Mouse (Mus musculus): ENCODE data around the gene Psmb6.
"Not testable (repeated sequence)": the region's sequence is repeated elsewhere in the genome, so short reads cannot be mapped to it uniquely, and the experiment has no call there.

Psmb6 gene

DNA sequence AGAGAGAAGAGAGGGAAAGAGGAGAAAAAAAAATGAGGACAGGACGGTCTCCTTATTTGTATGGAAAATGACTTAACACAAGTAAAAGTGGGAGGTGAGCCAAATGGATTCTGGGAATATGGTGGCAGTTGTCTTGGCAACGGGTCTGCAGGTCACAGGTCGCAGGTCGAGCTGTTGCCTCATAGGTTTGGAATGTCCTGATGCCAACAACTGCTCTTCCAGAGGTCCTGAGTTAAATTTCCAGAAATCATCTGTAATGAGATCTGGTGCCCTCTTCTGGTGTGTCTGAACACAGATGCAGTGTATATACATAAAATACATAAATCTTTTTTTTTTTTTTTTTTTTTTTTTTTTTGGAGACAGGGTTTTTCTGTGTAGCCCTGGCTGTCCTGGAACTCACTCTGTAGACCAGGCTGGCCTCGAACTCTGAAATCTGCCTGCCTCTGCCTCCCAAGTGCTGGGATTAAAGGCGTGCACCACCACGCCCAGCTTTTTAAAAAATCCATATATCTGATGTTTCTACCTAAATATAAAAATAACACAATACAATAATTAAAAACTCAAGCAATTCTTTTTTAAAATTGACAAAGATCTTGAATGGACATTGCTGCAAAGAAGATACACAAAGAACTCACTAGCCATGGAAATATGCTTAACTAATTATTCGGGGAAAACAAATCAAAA lies 1.7 kb upstream of the Psmb6 start:
- DNase-seq (ENCODE audit: low spot score), result peak; percentile 47

DNA sequence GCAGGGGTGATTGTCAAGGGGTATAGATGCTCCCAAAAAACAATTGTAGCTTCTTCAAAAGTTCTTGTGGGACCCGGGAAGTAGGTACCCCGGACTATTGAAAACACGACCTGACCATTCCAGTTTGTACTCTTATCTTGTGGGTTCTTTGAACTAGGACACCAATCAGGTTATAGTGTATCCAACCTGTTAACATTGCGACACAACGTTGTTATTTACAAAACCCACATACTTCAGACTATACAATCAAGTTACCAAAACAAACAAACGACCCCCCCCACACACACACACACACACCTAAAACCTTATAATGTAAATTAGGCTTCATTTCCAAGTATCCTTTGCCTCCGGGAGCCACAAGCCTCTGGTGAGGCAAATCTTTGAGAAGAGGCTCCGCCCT lies 385 bp upstream of the Psmb6 start:
- DNase-seq (ENCODE audit: low spot score), result no peak

DNA sequence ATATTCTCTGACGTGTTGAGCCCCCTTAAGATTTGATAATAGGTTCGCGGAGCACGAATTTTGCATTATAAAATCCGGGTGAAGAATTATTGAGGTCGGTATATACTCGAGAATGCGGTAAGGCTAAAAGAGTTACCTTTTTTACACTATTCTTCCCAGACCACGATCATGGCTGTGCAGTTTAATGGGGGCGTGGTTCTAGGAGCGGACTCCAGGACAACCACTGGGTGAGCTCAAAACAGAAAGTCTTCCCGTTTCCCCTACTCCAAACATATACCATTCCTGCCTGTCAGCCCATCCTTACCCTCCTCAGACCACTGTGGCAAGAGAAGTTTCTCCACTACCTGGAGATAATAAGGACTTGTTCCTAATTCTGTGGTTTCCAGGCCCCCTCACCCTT lies 559 bp downstream of the Psmb6 start:
- DNase-seq (ENCODE audit: low spot score), result peak; percentile 42

DNA sequence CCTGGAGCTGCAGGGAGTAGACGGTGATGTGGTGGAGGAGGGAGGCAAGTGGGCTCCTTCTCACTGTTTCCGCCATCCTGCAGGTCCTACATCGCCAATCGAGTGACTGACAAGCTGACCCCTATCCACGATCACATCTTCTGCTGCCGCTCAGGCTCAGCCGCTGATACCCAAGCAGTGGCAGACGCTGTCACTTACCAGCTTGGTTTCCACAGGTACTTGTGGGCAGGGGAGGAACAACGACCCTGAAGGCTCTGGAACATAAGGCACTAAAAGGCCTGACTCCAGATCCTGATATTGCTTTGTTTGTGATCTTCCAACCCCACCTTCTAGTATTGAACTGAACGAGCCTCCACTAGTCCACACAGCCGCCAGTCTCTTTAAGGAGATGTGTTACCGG lies 1.0 kb downstream of the Psmb6 start:
- no peak for DNase-seq (ENCODE audit: low spot score)

DNA sequence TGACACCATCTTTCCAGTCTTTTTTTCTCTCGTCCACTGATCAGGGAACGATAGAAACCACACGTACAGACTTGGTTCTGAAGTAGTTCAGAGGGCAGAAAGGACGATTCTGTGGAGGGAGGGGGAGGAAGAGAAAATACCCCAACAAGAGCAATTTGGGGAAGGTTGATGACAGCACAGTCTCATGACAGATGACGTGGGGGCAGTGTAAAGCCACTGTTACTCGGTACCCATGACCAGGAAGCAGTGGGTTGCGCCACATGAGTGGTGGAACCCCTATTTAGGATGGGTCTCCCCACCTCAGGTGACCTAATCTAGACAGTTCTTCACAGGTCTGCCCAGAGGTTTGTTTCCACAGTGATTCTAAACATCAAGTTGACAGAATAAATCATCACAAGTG lies 3.4 kb downstream of the Psmb6 start:
- DNase-seq (ENCODE audit: low spot score), result no peak

DNA sequence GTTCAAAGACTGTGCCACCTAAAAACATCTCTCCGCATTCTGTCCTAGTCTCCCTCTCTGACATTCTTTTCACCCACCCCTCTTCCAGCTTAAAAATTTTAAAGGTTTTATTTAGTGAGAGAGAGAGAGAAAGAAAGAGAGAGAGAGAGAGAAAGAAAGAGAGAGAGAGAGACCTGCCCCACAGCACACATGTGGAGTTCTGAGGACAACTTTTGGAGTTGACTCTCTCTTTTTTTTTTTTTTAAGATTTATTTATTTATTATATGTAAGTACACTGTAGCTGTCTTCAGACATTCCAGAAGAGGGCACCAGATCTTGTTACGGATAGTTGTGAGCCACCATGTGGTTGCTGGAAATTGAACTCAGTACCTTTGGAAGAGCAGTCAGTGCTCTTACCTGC lies 5.9 kb downstream of the Psmb6 start:
- not testable (repeated sequence) for DNase-seq (ENCODE audit: low spot score)

DNA sequence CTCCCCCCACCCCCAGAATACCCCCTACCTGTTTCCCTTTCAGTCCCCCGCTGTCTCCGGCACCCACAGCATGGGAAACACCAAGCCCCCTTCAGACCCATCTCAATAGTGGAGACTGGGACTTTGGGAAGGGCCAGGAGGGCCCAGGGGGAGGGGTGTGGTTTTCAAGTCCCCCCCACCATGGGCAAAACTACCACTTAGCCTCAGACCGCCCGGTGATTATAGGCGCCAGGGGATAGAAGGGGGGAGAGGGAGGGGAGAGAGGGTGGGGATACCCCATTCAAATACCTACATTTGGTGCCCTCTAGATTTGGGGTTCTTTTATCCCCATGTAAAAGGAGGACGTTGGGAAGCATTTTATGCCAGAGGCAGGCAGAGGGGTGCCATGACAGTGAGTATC lies 7.7 kb downstream of the Psmb6 start, which contains the start of gene Gm40193:
TSS of gene Gm40193 (minus strand) at position 101 of the 400 bp plus-strand sequence.
- DNase-seq (ENCODE audit: low spot score), result no peak

DNA sequence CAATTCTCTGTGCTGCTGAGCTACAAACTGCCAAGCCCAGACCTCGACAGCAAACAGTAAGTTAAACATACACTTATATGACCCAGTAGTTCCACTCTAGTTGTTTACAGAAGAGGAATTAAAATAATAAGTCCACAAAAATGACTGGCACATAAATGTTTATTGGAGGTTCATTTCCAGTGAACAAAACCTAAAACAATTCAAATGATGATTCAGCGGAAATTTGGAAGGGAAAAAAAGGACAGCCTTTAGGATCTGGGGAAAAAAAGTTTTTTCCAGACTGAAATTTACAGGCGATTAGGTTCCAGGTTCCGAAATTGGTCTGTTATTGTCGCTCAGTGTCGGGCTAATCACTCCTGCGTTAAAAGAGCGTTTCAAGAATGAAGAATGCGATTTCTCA lies 14.3 kb downstream of the Psmb6 start:
- no peak for DNase-seq (ENCODE audit: low spot score)

DNA sequence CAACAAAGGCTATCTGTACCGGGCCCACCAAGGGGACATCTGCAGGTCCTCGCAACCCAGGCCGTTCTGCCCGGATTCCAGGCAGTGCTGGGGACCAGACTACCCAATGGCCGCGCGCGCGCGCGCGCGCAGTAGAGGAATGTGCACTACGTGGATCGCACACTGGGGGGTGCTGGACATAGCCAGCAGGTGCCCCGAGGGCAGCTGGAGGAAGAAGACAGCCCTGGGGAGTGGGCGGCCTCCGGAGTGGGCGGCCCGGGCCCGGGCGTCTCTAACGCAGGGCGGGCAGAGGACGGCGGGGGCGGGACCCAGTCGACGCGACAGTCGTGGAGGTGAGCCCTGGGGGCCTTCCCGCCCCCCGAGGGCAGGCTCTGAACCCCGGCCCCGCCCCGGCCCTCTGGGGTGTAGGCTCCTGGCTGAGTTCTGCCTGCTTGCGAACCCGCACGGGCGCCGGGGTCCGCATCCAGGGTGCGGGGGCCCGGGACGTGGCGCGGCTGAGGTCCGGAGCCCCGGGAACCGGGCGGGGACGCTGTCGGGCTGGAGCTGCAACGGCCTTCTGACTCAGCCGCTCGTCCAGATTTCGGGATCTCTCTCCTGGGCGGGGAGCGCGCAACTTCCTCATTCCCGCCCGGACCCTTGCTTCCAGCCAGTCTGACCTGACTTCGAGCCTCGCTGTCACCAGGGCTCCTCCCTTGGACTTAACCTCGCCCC lies 14.9 kb downstream of the Psmb6 start, which contains the start of gene Pld2:
TSS of gene Pld2 (plus strand) at position 188 of the 711 bp plus-strand sequence.
- DNase-seq (ENCODE audit: low spot score), result peak; percentile 91

DNA sequence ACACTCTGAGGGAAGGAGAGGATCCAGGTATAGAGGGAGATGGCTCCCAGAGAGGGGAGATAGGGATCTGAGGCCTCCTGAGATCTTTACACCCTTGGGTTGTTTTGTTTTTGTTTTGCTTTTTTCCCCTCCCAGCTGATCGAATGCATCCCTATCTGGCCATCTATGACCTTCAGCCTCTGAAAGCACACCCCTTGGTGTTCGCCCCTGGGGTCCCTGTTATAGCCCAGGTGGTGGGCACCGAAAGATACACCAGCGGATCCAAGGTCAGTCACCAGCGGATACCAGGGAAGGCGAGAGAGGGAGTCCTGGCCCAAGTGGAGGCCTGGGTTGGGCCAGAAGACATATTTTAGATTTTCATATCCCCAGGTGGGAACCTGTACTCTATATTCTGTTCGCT lies 15.8 kb downstream of the Psmb6 start:
- no peak for DNase-seq (ENCODE audit: low spot score)

DNA sequence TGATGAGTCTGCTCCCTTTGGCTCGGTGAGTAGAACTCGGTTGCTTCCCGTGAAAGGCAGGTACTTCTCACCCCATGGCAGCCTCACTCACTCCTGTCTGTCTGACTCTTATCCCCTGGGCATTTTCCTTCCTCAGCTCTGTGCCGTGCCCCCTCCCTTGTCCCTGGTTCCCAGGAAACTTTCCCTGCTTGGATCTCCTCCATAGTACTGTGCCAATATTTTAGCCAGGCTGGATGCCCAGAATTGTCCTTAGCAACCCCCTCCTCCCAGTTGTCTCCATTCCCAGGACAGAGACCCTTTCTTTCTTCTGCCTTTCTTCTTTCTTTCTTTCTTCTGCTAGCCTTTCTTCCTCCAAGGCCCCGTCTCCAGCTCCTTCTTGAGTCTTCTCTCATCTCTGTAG lies 16.2 kb downstream of the Psmb6 start:
- DNase-seq (ENCODE audit: low spot score), result no peak

DNA sequence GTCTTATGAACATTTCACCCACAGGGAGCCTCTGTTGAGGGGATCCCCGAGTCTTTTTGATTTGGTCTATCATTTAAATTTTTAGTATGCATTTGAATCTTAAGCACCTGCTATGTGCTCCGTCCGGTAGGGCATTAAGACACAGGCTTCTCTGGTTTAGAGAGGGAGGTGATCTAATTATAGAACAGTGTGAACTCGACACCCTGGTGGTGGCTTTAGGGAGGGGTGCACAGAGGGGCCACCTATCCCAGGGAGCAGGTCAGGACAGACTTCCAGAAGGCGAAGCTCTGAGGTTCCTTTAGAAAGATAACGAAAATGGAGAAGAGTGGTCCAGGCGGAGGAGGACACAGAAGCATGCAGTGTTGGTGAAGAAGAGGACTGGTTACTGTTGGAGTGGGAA lies 19.3 kb downstream of the Psmb6 start:
- no peak for DNase-seq (ENCODE audit: low spot score)

DNA sequence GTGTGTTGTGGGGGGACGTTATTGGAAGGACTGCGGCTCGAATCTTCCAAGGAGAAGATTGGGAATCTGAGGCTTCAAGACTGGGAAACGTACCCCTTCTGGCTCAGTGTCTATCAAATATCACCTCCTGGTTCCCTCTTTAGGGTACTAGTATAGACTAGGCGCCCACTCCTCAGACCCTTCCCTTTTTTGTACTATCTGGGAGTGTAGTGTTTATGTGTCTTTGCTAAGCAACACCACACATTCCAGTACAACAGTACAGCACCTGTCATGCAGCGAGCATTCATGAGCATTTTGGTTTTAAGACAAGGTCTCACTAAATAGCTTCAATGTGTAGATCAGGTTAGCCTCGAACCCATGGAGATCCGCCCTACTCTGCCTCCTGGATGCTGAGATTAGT lies 26.4 kb downstream of the Psmb6 start:
- DNase-seq (ENCODE audit: low spot score), result no peak

DNA sequence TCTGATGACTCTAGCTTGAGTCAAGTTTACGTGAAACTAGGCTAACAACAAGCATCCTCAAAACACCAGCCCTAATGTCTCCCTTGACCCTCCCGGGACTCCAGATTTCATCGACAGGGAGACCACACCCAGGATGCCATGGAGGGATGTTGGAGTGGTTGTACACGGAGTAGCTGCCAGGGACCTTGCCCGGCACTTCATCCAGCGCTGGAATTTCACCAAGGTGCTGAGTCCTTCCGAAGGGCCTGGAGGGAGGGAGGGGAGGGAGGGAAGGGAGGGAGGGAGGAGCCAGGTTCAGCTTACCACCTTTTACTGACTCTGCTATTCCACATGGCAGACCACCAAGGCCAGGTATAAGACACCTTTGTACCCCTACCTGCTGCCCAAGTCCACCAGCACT lies 28.8 kb downstream of the Psmb6 start:
- DNase-seq (ENCODE audit: low spot score), result no peak

DNA sequence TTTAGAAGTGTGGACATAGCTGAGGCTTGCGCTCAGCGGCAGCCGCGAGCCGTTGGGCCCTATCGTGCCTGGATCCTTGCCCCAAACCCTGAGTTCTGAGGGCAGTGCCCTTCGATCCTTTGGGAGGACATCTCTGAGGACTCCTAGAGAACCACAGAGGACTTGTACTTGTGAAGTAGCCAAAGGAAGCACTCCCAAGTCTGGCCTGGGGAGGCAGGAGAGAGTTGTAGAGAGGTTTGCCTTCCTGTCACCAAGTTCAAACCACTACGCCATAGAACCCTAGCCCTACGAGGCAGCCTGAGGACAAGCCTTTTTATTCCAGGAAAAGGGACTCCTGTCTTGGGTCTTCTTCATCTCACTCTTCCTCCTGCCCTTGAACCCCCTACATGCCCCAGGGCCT lies 32.4 kb downstream of the Psmb6 start:
- DNase-seq (ENCODE audit: low spot score), result no peak

DNA sequence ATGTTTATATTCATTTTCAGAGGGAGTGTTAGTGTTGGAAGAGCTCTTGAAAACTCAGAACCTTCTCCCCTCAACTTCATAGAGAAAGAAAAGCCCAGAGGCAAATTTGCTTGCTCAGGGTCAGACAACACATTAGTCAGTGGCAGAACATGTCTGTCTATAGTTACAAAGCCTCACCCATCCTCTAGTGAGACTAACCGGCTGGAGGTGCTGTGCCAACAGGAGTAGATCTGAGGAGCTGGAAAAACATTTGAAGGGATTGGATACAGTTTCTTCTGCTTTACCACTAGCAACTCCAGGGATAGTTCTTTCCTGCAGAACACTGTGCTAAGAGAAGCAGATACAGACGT lies 36.7 kb downstream of the Psmb6 start:
- no peak for DNase-seq (ENCODE audit: low spot score)

DNA sequence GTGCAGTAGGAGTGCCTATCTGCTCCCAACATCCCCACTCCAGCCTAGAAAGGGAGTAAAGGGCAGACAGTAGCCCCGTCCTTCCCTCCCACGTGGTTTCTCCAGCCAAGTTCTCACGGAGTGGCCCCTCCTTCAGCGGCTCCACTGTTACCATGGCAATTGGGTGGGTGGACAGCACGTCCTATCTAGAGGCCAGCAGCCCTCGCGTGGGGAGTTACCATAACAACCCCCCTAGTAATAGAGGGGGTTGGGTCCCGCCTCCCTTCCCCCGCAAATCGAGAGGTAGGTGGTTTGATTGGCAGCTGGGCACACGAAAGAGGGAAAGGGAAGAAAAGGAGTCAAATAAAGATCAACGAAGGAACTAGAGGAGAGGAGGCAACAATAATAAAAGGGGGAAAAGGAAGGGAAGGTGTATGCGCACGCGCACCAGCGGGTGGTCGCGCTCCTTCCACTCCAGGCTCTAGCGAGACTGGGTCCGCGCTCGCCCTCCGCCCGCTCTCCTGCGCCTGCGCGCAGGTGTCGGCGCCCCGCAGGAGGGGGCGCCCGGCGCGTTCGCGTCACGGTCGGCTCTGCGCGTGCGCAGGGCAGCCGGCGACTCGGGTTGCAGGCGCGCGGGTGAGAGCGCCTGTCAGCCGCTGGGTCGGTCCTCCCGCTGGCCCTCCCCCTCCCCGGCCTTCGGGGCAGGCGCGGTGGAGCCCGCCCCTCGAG lies 37.3 kb downstream of the Psmb6 start, which contains the start of gene Mink1:
TSS of gene Mink1 (plus strand) at position 595 of the 708 bp plus-strand sequence.
- peak; percentile 93 for DNase-seq (ENCODE audit: low spot score)

DNA sequence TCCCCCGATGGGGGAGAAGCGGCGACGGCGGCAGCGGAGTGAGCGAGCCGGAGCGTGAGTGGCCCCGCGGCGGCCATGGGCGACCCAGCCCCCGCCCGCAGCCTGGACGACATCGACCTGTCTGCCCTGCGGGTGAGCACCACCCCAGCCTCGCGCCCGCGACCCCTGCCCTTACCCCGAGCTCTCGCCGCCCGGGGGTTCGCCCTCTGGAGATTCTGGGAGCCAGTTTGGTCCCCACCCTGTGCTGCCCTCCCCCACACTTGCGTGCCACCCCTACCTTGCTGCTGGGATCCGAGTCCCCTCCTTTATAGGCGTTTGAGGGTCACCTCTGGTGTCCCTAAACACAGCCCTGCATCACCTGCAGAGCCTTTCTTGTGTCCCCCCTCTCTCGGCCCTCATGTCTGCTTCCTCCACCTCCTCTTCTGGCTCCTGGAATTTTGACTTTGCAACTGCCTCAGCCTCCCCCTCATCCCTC lies 37.9 kb downstream of the Psmb6 start:
- DNase-seq (ENCODE audit: low spot score), result no peak

DNA sequence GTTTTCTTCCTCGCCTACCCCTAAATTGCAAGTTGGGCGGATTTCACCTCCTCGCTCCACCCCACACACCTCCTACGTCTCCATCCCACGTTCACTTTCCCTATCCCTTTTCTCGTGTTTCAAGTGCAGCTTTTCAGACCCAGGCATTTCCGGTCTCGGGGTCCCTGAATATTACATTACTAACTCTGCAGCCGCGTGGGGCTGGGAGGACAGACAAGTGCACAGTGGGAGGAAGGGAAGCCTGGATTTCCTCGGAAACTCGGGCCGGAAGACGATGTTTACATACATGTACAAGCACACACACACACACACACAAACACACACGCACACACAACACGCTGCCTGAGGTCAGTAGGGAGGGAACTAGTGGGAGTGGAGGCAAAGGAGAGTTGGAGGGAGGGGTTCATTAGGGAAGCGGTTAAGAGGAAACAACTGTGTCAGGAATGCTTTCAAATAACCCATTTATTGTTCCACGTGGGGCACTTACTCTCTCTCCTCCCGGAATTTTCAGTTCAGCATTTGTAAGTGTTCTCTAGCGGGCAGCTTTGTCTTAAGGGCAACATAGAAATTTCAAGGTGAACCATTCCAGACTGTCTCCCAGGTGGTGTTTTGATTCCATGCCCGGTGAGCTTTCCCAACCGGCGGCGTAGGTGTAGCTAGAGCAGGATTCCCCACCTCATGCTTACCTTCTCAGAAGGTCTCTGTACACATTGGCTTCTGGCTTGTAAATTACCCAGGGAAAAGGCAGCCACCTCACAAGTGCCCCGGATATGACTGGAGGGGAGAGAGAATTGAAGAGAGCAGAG lies 38.5 kb downstream of the Psmb6 start:
- peak; percentile 67 for DNase-seq (ENCODE audit: low spot score)

DNA sequence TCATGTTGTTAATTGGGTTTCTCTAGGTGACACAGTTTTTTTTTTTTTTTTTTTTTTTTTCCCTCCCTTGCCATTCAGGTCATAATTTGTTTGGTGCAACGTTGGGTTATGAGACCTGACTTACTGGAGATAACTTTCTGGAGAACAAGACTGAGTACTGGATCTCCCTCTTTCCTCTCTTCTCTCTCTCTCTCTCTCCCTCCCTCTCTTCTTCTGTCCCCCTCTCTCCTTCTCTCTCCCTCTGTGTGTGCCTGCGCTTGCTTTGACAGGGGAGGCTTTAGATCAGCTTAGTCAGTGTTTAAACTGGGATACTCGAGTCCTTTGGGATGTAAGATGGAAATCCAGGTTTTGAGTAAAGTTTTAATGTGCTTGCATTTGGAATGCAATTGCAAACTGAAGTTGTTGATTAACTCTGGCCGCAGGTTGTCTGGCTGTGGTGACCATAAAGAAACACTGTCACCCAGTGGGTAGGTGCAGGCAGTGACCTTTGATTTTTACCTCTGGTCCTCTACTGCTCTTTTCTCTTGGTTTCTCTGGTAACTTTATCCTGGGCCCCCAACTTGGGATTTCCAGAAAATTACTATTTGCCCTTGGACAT lies 39.2 kb downstream of the Psmb6 start:
- no peak for DNase-seq (ENCODE audit: low spot score)

DNA sequence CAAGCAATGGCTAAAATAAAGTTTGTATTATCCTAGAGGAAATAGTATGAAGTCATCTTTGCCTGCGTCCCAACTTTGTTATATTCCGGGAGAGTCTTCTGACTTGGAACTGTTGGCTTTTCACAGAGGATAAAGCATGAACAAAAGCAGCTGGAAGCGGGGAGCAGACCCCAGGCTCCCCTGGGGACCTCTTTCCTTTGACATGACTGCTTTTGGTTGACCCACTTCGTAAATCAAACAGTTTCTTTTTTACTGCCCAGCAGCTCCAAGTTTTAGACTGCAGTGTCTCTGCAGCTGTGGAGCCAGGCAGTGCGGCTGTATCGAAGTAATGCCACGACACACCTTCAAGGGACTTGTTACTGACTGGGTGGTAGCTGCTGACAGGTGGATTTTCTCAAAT lies 41.4 kb downstream of the Psmb6 start:
- DNase-seq (ENCODE audit: low spot score), result no peak

DNA sequence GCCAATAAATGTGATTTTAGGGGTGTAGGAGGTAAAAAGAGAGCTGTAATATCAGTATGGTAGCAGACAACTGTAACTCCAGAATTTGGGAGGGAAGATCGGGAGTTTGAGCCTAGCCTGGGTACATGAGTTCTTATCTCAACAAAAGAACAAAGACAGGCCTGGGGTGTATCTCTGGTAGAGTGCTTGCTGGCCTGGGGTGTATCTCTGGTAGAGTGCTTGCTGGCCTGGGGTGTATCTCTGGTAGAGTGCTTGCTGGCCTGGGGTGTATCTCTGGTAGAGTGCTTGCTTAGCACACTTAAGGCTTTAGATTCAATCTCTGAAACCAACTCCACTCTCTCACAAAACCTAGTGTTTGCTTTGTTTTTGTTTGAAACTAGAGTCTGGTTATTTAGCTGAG lies 45.4 kb downstream of the Psmb6 start:
- DNase-seq (ENCODE audit: low spot score), result not testable (repeated sequence)

Measured in embryo, embryonic 10.5 days (tissue).